Mouse (Mus musculus) stomach, embryonic 15.5 days (tissue): ENCODE data around the gene Gm42791. TPM values are rescaled to one million over a fixed set of nuclear protein-coding genes. Genes with fewer than 3 reads are reported as not detected.

Experiments
- ATAC-seq: fragments of 200-750 bp; cut with Nextera tagmentation; 2 replicates; pipeline ENCODE4 v1.8.0; 2017; ENCODE audit warnings: low read depth, moderate number of reproducible peaks, moderate TSS enrichment; ENCODE audit not compliant: insufficient read depth, low FRiP score
- H3K27ac ChIP-seq: fragments of 300-500 bp; sonication (generic); 2 replicates; pipeline ENCODE4 v1.5.1; 2015; ENCODE audit warnings: mild to moderate bottlenecking, inconsistent platforms
- H3K27me3 ChIP-seq: fragments of 300-500 bp; sonication (generic); replicated peaks from 2 replicates; pipeline ENCODE4 v1.6.1; 2015; ENCODE audit warnings: inconsistent platforms
- H3K36me3 ChIP-seq: fragments of 300-500 bp; sonication (generic); 2 replicates; pipeline ENCODE4 v1.6.1; 2015; ENCODE audit warnings: inconsistent platforms
- H3K4me1 ChIP-seq: fragments of 300-500 bp; sonication (generic); 2 replicates; pipeline ENCODE4 v1.6.1; 2015; ENCODE audit warnings: inconsistent platforms
- H3K4me2 ChIP-seq: fragments of 300-500 bp; sonication (generic); 2 replicates; pipeline ENCODE4 v1.6.1; 2015; ENCODE audit warnings: mild to moderate bottlenecking, inconsistent platforms
- H3K4me3 ChIP-seq: fragments of 300-500 bp; sonication (generic); replicated peaks from 2 replicates; pipeline ENCODE4 v1.5.1; 2015; ENCODE audit warnings: inconsistent platforms
- H3K9ac ChIP-seq: fragments of 300-500 bp; sonication (generic); 2 replicates; pipeline ENCODE4 v1.6.1; 2015; ENCODE audit warnings: inconsistent platforms
- H3K9me3 ChIP-seq: fragments of 300-500 bp; sonication (generic); 2 replicates; pipeline ENCODE4 v1.6.1; 2016; ENCODE audit warnings: inconsistent platforms
- WGBS: fragments of 180-500 bp; shearing (Covaris S2); methylation state at CpG from one replicate; pipeline ENCODE4 v1.1.7; 2015; 5-methylcytosine and 5-hydroxymethylcytosine counted together
- polyA plus RNA-seq: library from polyadenylated mRNA; unstranded; fragments of >200 nt; fragmentation: Nextera tagmentation; extraction: Ambion mirVana; gene quantifications from 2 replicates; pipeline ENCODE4 v1.2.1, GENCODE M21; 2015

The Gm42791 gene
- polyA plus RNA-seq, 1 experiment from 2014 or later, result 0.80 TPM

DNA sequence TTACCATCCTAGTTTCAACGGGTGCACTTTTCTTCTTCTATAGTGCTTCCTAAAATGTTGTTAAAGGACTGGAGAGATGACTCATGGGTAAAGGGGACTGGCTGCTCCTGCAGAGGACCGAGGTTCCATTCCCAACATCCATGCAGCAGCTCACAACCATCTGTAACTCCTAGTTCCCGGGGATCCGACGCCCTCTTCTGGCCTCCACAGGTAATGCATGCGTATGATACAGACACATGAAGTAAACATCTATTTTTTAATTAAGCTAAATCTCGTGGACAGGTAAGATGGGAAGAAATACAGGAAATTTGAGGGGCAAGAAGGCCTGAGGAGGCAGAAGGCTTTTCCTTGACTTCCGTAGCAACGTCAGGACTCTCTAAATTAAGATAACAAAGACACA lies 36.6 kb downstream of the Gm42791 start:
- peaks cover 20% of the 10 kb centered on the region; the same call in 1 of the 2 replicates for H3K4me1 ChIP-seq
- H3K36me3 ChIP-seq, result no peaks in the 10 kb centered on the region
- H3K27ac ChIP-seq, result no peak overlapping the region
- no peak overlapping the region for H3K9ac ChIP-seq
- H3K4me3 ChIP-seq, result no peak overlapping the region; the same call in 1 of the 2 replicates
- H3K27me3 ChIP-seq, result no peaks in the 10 kb centered on the region
- ATAC-seq, result no peak
- H3K9me3 ChIP-seq, result no peaks in the 10 kb centered on the region
- WGBS, result 50% methylated on average over 9 of the region's 9 CpGs
- H3K4me2 ChIP-seq, result peak overlapping the region; percentile 89; the same call in 1 of the 2 replicates

DNA sequence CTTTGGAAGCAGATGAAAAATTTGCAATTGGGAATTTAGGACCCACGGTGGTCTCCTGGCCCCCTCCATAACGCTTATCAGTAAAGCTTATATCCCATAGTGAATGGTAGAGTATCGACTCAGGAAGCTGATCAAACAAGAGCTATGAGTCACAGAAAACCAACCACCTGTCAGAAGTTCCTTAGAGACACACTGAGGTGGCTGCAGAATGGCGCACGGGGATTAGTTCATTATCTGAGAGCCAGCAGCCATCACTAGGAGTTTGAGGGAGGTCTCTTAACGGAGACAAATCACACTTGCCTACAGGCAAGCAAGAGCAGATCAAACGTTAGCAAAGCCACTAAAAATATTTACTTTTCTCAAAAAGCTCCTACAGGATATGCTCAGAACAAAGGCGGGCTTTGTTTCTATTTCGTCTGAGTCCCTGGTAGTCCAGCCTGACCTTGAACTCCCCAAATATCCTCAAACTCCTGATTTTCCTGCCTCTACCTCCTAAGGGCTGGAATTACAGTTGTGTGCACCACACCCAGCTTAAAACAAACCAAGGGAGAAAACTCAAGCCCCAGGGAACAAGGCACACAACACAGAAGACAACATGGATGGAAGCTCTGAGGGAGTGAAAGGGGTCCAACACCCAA lies 37.9 kb downstream of the Gm42791 start:
- Histone ChIP-seq H3K9ac (no peak overlapping the region), H3K4me2 (0 out of 2 replicates have a peak overlapping the region, but pooled peaks have one; percentile 2), H3K4me1 (peaks cover 20% of the 10 kb centered on the region; the same call in 1 of the 2 replicates), H3K4me3 (no peak overlapping the region), H3K36me3 (no peaks in the 10 kb centered on the region), H3K9me3 (no peaks in the 10 kb centered on the region), H3K27ac (peak overlapping the region; percentile 32; the same call in 1 of the 2 replicates), H3K27me3 (no peaks in the 10 kb centered on the region)
- peak; percentile 27; the same call in 1 of the 2 replicates for ATAC-seq
- WGBS, result 33% methylated on average over 9 of the region's 9 CpGs

DNA sequence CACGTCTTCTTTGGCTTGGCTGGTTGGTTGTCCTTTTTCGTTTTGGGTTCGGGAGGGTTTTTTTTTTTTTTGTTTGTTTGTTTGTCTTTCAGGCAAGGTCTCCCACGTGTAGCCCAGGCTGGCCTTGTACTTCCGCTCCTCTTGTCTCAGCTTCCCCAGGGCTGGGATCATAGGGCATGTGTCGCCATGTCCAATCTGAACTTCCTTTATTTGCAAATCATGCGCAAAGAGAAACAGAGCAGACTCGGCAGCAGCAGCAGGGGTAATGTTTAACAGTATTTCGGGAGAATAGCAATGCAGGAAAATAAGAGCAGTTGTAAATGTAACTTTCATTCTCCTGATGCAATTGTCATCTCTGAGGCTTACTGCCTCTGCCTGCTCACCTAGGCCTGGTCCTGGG lies 38.9 kb downstream of the Gm42791 start:
- H3K9ac ChIP-seq, result no peak overlapping the region
- H3K36me3 ChIP-seq, result no peaks in the 10 kb centered on the region
- peaks cover 20% of the 10 kb centered on the region; the same call in 1 of the 2 replicates for H3K4me1 ChIP-seq
- peak overlapping the region; percentile 73 for H3K27ac ChIP-seq
- H3K4me2 ChIP-seq, result no peak overlapping the region
- ATAC-seq, result no peak
- no peaks in the 10 kb centered on the region for H3K27me3 ChIP-seq
- WGBS, result 67% methylated on average over 9 of the region's 9 CpGs
- H3K9me3 ChIP-seq, result no peaks in the 10 kb centered on the region
- H3K4me3 ChIP-seq, result no peak overlapping the region

DNA sequence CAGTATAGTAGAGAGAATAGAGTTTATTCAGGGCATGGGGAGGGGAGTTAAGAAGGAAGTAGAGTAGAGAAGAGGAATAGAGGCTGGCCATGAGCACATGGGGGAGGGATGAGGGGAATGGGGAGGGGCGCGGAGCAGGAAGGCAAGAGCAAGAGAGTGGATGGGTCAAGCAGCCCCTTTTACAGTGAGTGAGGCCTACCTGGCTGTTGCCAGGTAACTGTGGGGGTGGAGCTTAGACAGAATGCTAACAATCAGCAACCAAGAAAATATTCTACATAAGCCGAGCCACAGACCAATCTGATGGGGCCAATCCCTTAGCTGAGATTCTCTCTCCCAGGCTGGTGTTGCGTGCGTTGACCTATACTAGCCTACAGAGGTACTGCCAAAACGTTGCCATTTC lies 39.4 kb downstream of the Gm42791 start:
- H3K4me2 ChIP-seq, result no peak overlapping the region
- no peak overlapping the region for H3K9ac ChIP-seq
- no peaks in the 10 kb centered on the region for H3K36me3 ChIP-seq
- ATAC-seq, result no peak
- H3K27ac ChIP-seq, result no peak overlapping the region
- H3K4me3 ChIP-seq, result no peak overlapping the region
- H3K27me3 ChIP-seq, result no peaks in the 10 kb centered on the region
- WGBS, result 91% methylated on average over 6 of the region's 6 CpGs
- no peaks in the 10 kb centered on the region for H3K9me3 ChIP-seq
- H3K4me1 ChIP-seq, result peaks cover 20% of the 10 kb centered on the region; the same call in 1 of the 2 replicates

DNA sequence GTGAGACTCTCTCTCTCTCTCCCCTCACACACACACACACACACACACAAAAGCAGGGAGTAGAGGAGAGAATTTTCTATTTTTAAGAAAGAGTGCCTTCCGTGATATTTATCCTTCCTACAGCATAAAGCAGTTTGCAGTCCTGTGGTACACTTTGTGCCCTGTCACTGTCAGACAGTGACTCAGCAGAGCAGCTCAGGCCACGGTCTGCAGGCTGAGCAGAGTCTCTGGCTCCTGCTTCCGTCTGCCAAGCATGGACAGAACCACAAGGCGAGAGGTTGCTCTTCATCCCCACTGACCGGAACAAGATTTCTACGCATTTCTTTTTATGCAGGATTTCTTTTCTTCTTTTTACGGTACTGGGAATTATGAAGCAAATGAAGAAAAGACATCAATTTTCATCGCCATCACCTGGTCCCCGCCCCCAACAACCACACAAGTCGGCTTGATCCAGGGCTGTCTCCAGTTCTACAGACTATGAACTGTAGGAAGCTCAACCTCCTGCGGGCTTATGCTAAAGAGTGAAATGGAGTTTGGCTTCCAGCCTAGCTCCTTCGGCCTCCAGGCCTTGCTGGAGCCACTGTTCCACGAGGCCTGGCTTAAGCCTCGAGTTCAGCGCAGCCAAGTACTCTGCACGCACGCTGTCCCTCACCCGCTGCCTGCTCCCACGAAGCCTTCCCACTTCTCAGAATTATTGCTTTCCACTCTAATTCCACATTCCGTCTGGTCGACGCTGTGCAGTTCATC lies 40.5 kb downstream of the Gm42791 start:
- no peaks in the 10 kb centered on the region for H3K27me3 ChIP-seq
- H3K27ac ChIP-seq, result no peak overlapping the region
- peaks cover 14% of the 10 kb centered on the region; the same call in 1 of the 2 replicates for H3K4me1 ChIP-seq
- 76% methylated on average over 22 of the region's 22 CpGs for WGBS
- H3K4me2 ChIP-seq, result no peak overlapping the region
- no peaks in the 10 kb centered on the region for H3K9me3 ChIP-seq
- no peak overlapping the region for H3K4me3 ChIP-seq
- H3K9ac ChIP-seq, result no peak overlapping the region
- H3K36me3 ChIP-seq, result no peaks in the 10 kb centered on the region
- no peak for ATAC-seq

DNA sequence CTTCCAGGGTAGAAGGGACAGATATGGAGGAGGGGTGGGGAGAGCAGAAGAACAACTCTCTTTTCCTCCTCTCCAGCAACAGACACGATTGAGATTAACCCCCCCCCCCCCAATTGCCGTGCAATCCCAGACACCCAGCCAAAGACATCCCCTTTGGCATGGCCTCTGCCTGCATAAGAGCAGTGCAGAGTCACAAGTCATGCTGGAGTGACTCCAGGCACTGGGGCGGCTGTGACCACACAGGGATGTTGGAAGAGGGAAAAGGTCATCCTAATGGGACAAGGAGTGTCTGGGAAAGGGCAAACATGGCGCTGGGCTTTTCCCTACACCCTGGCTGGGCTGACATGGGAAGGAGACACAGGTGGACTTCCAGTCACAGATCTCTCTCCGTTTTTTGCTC lies 41.8 kb downstream of the Gm42791 start:
- ATAC-seq, result no peak
- Histone ChIP-seq H3K9me3 (no peaks in the 10 kb centered on the region), H3K9ac (no peak overlapping the region), H3K36me3 (no peaks in the 10 kb centered on the region), H3K4me1 (0 out of 2 replicates have a peak, but pooled peaks cover 8% of the 10 kb centered on the region), H3K4me2 (no peak overlapping the region), H3K4me3 (no peak overlapping the region), H3K27me3 (no peaks in the 10 kb centered on the region), H3K27ac (no peak overlapping the region)
- WGBS, result 71% methylated on average over 5 of the region's 5 CpGs

DNA sequence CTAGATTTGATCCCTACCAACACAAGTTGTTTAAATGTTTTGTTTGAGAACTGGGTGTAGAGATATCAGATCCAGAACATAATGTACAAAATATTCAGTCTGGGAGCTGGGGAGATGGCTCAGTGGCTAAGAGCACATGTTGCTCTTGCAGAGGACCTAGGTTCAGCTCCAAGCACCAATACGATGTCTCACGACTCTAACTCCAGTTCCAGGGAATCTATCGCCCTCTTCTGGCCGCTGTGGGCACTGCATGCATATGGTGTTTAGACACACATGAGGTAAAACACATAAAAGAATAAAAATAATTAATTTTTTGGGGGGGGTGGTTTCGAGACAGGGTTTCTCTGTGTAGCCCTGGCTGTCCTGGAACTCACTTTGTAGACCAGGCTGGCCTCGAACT lies 42.5 kb downstream of the Gm42791 start:
- 53% methylated on average over 6 of the region's 6 CpGs for WGBS
- Histone ChIP-seq H3K4me1 (0 out of 2 replicates have a peak, but pooled peaks cover 8% of the 10 kb centered on the region), H3K4me3 (no peak overlapping the region), H3K9me3 (no peaks in the 10 kb centered on the region), H3K4me2 (no peak overlapping the region), H3K9ac (no peak overlapping the region), H3K36me3 (no peaks in the 10 kb centered on the region), H3K27ac (no peak overlapping the region), H3K27me3 (no peaks in the 10 kb centered on the region)
- no peak for ATAC-seq

DNA sequence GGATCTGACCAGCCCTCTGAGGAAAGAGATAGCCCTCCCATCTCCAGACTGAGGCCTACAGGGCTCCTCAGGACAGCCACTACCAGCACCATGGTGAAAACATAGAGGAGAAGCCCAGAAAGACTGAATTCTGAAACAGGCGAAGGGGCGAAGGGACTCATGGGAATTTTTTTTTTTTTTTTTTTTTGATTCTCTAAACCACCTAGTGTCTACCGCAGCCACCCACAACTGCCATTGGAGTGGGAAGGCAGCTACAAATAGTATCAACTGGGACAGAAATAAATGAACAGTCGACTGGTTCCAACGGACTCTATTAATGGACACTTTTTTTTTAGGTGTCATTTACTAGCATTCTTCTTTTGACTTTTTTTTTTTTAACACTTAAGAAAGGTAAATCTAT lies 43.6 kb downstream of the Gm42791 start:
- H3K27me3 ChIP-seq, result no peaks in the 10 kb centered on the region
- no peaks in the 10 kb centered on the region for H3K9me3 ChIP-seq
- no peak for ATAC-seq
- no peak overlapping the region for H3K27ac ChIP-seq
- H3K9ac ChIP-seq, result no peak overlapping the region
- H3K4me2 ChIP-seq, result no peak overlapping the region
- 0 out of 2 replicates have a peak, but pooled peaks cover 8% of the 10 kb centered on the region for H3K4me1 ChIP-seq
- no peaks in the 10 kb centered on the region for H3K36me3 ChIP-seq
- 84% methylated on average over 5 of the region's 5 CpGs for WGBS
- no peak overlapping the region for H3K4me3 ChIP-seq

DNA sequence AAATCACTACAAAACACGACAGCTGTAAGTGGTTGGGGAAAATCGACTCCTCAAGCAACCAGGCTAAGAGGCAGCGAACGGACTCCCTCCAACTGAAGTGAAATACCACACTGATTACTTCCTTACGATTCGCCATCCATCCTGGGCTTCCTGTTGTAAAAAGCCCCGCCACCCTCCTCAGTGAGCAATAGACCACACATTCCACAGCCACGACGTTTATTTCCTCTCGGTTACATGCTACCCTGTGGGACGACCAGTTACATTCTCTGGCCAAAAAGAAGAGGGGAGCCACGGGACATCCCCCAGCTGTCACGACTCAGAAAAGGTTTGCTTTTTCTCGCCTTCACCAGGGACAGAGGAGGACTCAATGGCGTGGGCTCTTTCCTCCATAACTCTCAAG lies 44.9 kb downstream of the Gm42791 start:
- peak; percentile 12; the same call in 1 of the 2 replicates for ATAC-seq

DNA sequence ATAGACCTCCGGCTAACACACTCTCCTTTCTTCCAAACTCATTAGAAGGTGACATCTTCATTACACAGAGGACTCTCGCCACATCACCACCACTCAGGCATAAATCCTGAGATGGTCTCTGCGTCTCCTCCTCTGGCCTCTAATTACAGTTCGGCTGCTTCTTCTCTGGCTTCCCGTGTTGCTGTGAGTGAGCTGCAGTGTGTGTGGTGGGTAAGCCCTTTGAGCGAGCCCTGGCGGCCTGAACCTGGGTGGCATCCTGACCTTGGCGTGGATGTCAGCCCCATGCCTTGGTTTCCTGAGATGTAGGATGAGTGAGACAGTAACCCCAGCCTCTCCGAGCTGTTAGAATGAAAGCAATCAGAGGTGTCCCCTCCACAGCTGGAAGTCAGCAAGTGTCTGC lies 46.4 kb downstream of the Gm42791 start:
- Histone ChIP-seq H3K9ac (no peak overlapping the region), H3K4me3 (no peak overlapping the region), H3K4me1 (0 out of 2 replicates have a peak, but pooled peaks cover 5% of the 10 kb centered on the region), H3K27me3 (no peaks in the 10 kb centered on the region), H3K36me3 (no peaks in the 10 kb centered on the region), H3K9me3 (no peaks in the 10 kb centered on the region), H3K4me2 (no peak overlapping the region), H3K27ac (no peak overlapping the region)
- ATAC-seq, result no peak
- WGBS, result 70% methylated on average over 9 of the region's 9 CpGs

More for the DNA sequence above, 44.9 kb downstream of the Gm42791 start:
- Histone ChIP-seq H3K9me3 (no peaks in the 10 kb centered on the region), H3K4me1 (0 out of 2 replicates have a peak, but pooled peaks cover 8% of the 10 kb centered on the region), H3K27me3 (no peaks in the 10 kb centered on the region), H3K27ac (peak overlapping the region; percentile 60; the same call in 1 of the 2 replicates), H3K36me3 (no peaks in the 10 kb centered on the region), H3K9ac (no peak overlapping the region), H3K4me2 (no peak overlapping the region), H3K4me3 (no peak overlapping the region)
- WGBS, result 30% methylated on average over 15 of the region's 15 CpGs

DNA sequence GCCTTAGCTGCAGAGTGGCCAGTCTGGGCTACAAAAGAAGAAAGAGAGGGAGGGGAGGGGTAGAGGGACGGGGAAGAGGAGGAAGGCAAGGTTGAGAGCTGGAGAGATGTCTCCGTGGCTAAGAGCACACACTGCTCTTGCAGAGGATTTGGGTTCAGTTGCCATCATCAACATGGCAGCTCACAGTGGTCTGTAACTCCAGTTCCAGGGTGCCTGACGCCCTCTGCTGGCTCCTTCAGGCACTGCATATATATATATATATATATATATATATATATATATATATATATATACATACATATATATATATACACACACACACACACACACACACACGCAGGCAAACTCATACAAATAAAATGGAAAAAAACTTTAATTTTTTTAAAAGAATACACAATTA lies 47.5 kb downstream of the Gm42791 start:
- no peak overlapping the region for H3K4me2 ChIP-seq
- no peak overlapping the region for H3K27ac ChIP-seq
- H3K9ac ChIP-seq, result no peak overlapping the region
- H3K4me3 ChIP-seq, result no peak overlapping the region
- no peaks in the 10 kb centered on the region for H3K36me3 ChIP-seq
- H3K27me3 ChIP-seq, result no peaks in the 10 kb centered on the region
- WGBS, result 65% methylated on average over 4 of the region's 4 CpGs
- H3K4me1 ChIP-seq, result 0 out of 2 replicates have a peak, but pooled peaks cover 5% of the 10 kb centered on the region
- no peak for ATAC-seq
- no peaks in the 10 kb centered on the region for H3K9me3 ChIP-seq

DNA sequence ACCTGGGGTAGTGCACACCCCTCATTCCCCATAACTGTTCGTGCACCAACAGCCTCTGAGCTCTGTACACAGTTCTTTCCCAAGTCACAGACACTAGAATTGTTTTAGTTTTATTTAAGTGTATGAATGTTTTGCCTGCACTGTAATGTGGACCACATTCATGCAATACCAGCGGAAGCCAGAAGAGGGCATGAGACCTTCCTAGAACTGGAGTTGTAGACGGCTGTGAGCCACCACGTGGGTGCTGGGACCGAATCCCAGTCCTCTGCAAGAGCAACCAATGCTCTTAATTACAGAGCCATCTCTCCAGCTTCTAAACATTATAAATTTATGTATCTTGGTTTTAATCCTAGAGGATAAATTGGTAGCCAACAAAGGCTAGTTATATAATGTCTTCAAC lies 48.2 kb downstream of the Gm42791 start:
- WGBS, result 74% methylated on average over 5 of the region's 5 CpGs
- no peak overlapping the region for H3K4me3 ChIP-seq
- no peaks in the 10 kb centered on the region for H3K36me3 ChIP-seq
- no peak overlapping the region for H3K4me2 ChIP-seq
- no peak overlapping the region for H3K27ac ChIP-seq
- no peaks in the 10 kb centered on the region for H3K9me3 ChIP-seq
- no peak for ATAC-seq
- H3K9ac ChIP-seq, result no peak overlapping the region
- H3K4me1 ChIP-seq, result 0 out of 2 replicates have a peak, but pooled peaks cover 5% of the 10 kb centered on the region
- no peaks in the 10 kb centered on the region for H3K27me3 ChIP-seq
